Mouse (Mus musculus): Measurements from ENCODE around the gene Orm1. TPM values are rescaled to one million over a fixed set of nuclear protein-coding genes. Genes with fewer than 3 reads are reported as not detected.
A peak's percentile ranks its signal among the peaks of the same experiment; 100 is the strongest.
"Not testable (repeated sequence)": the region's sequence is repeated elsewhere in the genome, so short reads cannot be mapped to it uniquely, and the experiment has no call there.

Orm1 gene
- polyA plus RNA-seq, 1 experiment from 2014 or later: 0.23 TPM

GRCm38 (mm10) chr4:63311426-63311825, 32.9 kb upstream of the Orm1 start:
- Histone ChIP-seq H3K4me3 (replicated peaks; ENCODE audit: low read length) (no peak overlapping the region), H3K4me2 (ENCODE audit: low read depth, low read length) (no peak overlapping the region), H3K4me1 (ENCODE audit: control insufficient read depth, insufficient read depth, low read length) (peaks cover 6% of the 10 kb centered on the region; the same call in 1 of the 2 replicates), H3K9me3 (replicated peaks; ENCODE audit: control insufficient read depth, low read length) (no peaks in the 10 kb centered on the region), H3K27ac (ENCODE audit: low read length) (no peak overlapping the region), H3K27me3 (ENCODE audit: control insufficient read depth, insufficient read depth, low read length) (no peaks in the 10 kb centered on the region), H3K9ac (ENCODE audit: low read length) (no peak overlapping the region), H3K36me3 (ENCODE audit: control insufficient read depth, insufficient read depth, low read length) (0 out of 2 replicates have a peak, but pooled peaks cover 5% of the 10 kb centered on the region)
- WGBS: 91% methylated on average over 7 of the region's 7 CpGs
- ATAC-seq (ENCODE audit: insufficient read depth, low FRiP score): no peak

GRCm38 (mm10) chr4:63314063-63314462, 30.3 kb upstream of the Orm1 start:
- H3K4me3 ChIP-seq (replicated peaks; ENCODE audit: low read length): no peak overlapping the region
- 0 out of 2 replicates have a peak, but pooled peaks cover 3% of the 10 kb centered on the region for H3K36me3 ChIP-seq (ENCODE audit: control insufficient read depth, insufficient read depth, low read length)
- WGBS: 72% methylated on average over 5 of the region's 5 CpGs
- H3K9me3 ChIP-seq (replicated peaks; ENCODE audit: control insufficient read depth, low read length): no peaks in the 10 kb centered on the region
- H3K4me2 ChIP-seq (ENCODE audit: low read depth, low read length): no peak overlapping the region
- no peak for ATAC-seq (ENCODE audit: insufficient read depth, low FRiP score)
- H3K27me3 ChIP-seq (ENCODE audit: control insufficient read depth, insufficient read depth, low read length): no peaks in the 10 kb centered on the region
- H3K9ac ChIP-seq (ENCODE audit: low read length): no peak overlapping the region
- no peak overlapping the region for H3K27ac ChIP-seq (ENCODE audit: low read length)
- H3K4me1 ChIP-seq (ENCODE audit: control insufficient read depth, insufficient read depth, low read length): peaks cover 6% of the 10 kb centered on the region; the same call in 1 of the 2 replicates

- no peaks in the 10 kb centered on the region for H3K27me3 ChIP-seq (ENCODE audit: control insufficient read depth, insufficient read depth, low read length)
- no peak overlapping the region for H3K4me3 ChIP-seq (replicated peaks; ENCODE audit: low read length)
- H3K4me2 ChIP-seq (ENCODE audit: low read depth, low read length): no peak overlapping the region
- peaks cover 3% of the 10 kb centered on the region; the same call in 1 of the 2 replicates for H3K36me3 ChIP-seq (ENCODE audit: control insufficient read depth, insufficient read depth, low read length)
- 50% methylated on average over 9 of the region's 9 CpGs for WGBS
- peaks cover 6% of the 10 kb centered on the region; the same call in 1 of the 2 replicates for H3K4me1 ChIP-seq (ENCODE audit: control insufficient read depth, insufficient read depth, low read length)
- H3K9me3 ChIP-seq (replicated peaks; ENCODE audit: control insufficient read depth, low read length): no peaks in the 10 kb centered on the region
- no peak overlapping the region for H3K9ac ChIP-seq (ENCODE audit: low read length)
- ATAC-seq (ENCODE audit: insufficient read depth, low FRiP score): peak; percentile 79
- no peak overlapping the region for H3K27ac ChIP-seq (ENCODE audit: low read length)
These were observed 28.1 kb upstream of the Orm1 start for GRCm38 (mm10) chr4:63316076-63316746.

- H3K27me3 ChIP-seq (ENCODE audit: control insufficient read depth, insufficient read depth, low read length); H3K4me2 ChIP-seq (ENCODE audit: low read depth, low read length); H3K27ac ChIP-seq (ENCODE audit: low read length); H3K4me3 ChIP-seq (replicated peaks; ENCODE audit: low read length); H3K4me1 ChIP-seq (ENCODE audit: control insufficient read depth, insufficient read depth, low read length); H3K9ac ChIP-seq (ENCODE audit: low read length); H3K9me3 ChIP-seq (replicated peaks; ENCODE audit: control insufficient read depth, low read length); ATAC-seq (ENCODE audit: insufficient read depth, low FRiP score): not testable (repeated sequence)
- H3K36me3 ChIP-seq (ENCODE audit: control insufficient read depth, insufficient read depth, low read length): peaks cover 23% of the 10 kb centered on the region
- 19% methylated on average over 3 of the region's 3 CpGs for WGBS
These were observed 24.8 kb upstream of the Orm1 start for GRCm38 (mm10) chr4:63319566-63319965.

GRCm38 (mm10) chr4:63323275-63323815, 21.0 kb upstream of the Orm1 start:
- Histone ChIP-seq H3K27ac (ENCODE audit: low read length) (no peak overlapping the region), H3K4me2 (ENCODE audit: low read depth, low read length) (no peak overlapping the region), H3K9ac (ENCODE audit: low read length) (no peak overlapping the region), H3K4me3 (replicated peaks; ENCODE audit: low read length) (no peak overlapping the region), H3K27me3 (ENCODE audit: control insufficient read depth, insufficient read depth, low read length) (no peaks in the 10 kb centered on the region), H3K9me3 (replicated peaks; ENCODE audit: control insufficient read depth, low read length) (no peaks in the 10 kb centered on the region), H3K4me1 (ENCODE audit: control insufficient read depth, insufficient read depth, low read length) (no peaks in the 10 kb centered on the region), H3K36me3 (ENCODE audit: control insufficient read depth, insufficient read depth, low read length) (peaks cover 29% of the 10 kb centered on the region)
- ATAC-seq (ENCODE audit: insufficient read depth, low FRiP score): no peak
- 78% methylated on average over 8 of the region's 8 CpGs for WGBS

- 87% methylated on average over 4 of the region's 4 CpGs for WGBS
- Histone ChIP-seq H3K27ac (ENCODE audit: low read length) (no peak overlapping the region), H3K4me3 (replicated peaks; ENCODE audit: low read length) (no peak overlapping the region), H3K27me3 (ENCODE audit: control insufficient read depth, insufficient read depth, low read length) (no peaks in the 10 kb centered on the region), H3K4me1 (ENCODE audit: control insufficient read depth, insufficient read depth, low read length) (no peaks in the 10 kb centered on the region), H3K36me3 (ENCODE audit: control insufficient read depth, insufficient read depth, low read length) (0 out of 2 replicates have a peak, but pooled peaks cover 4% of the 10 kb centered on the region), H3K9ac (ENCODE audit: low read length) (no peak overlapping the region), H3K4me2 (ENCODE audit: low read depth, low read length) (no peak overlapping the region), H3K9me3 (replicated peaks; ENCODE audit: control insufficient read depth, low read length) (no peaks in the 10 kb centered on the region)
- ATAC-seq (ENCODE audit: insufficient read depth, low FRiP score): peak; percentile 56; the same call in 1 of the 2 replicates
These were observed 11.0 kb upstream of the Orm1 start for GRCm38 (mm10) chr4:63333403-63333802.

- no peaks in the 10 kb centered on the region for H3K27me3 ChIP-seq (ENCODE audit: control insufficient read depth, insufficient read depth, low read length)
- no peak overlapping the region for H3K4me2 ChIP-seq (ENCODE audit: low read depth, low read length)
- no peak overlapping the region for H3K9ac ChIP-seq (ENCODE audit: low read length)
- no peaks in the 10 kb centered on the region for H3K9me3 ChIP-seq (replicated peaks; ENCODE audit: control insufficient read depth, low read length)
- no peaks in the 10 kb centered on the region for H3K36me3 ChIP-seq (ENCODE audit: control insufficient read depth, insufficient read depth, low read length)
- ATAC-seq (ENCODE audit: insufficient read depth, low FRiP score): no peak
- WGBS: 60% methylated on average over 3 of the region's 3 CpGs
- H3K4me3 ChIP-seq (replicated peaks; ENCODE audit: low read length): no peak overlapping the region
- no peak overlapping the region for H3K27ac ChIP-seq (ENCODE audit: low read length)
- H3K4me1 ChIP-seq (ENCODE audit: control insufficient read depth, insufficient read depth, low read length): no peaks in the 10 kb centered on the region
These were observed 5.8 kb upstream of the Orm1 start for GRCm38 (mm10) chr4:63338414-63339076.

GRCm38 (mm10) chr4:63342491-63342890, 1.9 kb upstream of the Orm1 start:
- no peak overlapping the region for H3K27ac ChIP-seq (ENCODE audit: low read length)
- no peak overlapping the region for H3K4me2 ChIP-seq (ENCODE audit: low read depth, low read length)
- H3K9ac ChIP-seq (ENCODE audit: low read length): no peak overlapping the region
- H3K4me1 ChIP-seq (ENCODE audit: control insufficient read depth, insufficient read depth, low read length): 0 out of 2 replicates have a peak, but pooled peaks cover 7% of the 10 kb centered on the region
- no peaks in the 10 kb centered on the region for H3K27me3 ChIP-seq (ENCODE audit: control insufficient read depth, insufficient read depth, low read length)
- no peaks in the 10 kb centered on the region for H3K9me3 ChIP-seq (replicated peaks; ENCODE audit: control insufficient read depth, low read length)
- H3K4me3 ChIP-seq (replicated peaks; ENCODE audit: low read length): no peak overlapping the region
- no peaks in the 10 kb centered on the region for H3K36me3 ChIP-seq (ENCODE audit: control insufficient read depth, insufficient read depth, low read length)
- WGBS: 52% methylated on average over 4 of the region's 4 CpGs
- no peak for ATAC-seq (ENCODE audit: insufficient read depth, low FRiP score)

GRCm38 (mm10) chr4:63343608-63344007, 752 bp upstream of the Orm1 start:
- no peaks in the 10 kb centered on the region for H3K36me3 ChIP-seq (ENCODE audit: control insufficient read depth, insufficient read depth, low read length)
- 0 out of 2 replicates have a peak, but pooled peaks cover 7% of the 10 kb centered on the region for H3K4me1 ChIP-seq (ENCODE audit: control insufficient read depth, insufficient read depth, low read length)
- no peaks in the 10 kb centered on the region for H3K27me3 ChIP-seq (ENCODE audit: control insufficient read depth, insufficient read depth, low read length)
- 49% methylated on average over 3 of the region's 3 CpGs for WGBS
- no peaks in the 10 kb centered on the region for H3K9me3 ChIP-seq (replicated peaks; ENCODE audit: control insufficient read depth, low read length)
- no peak overlapping the region for H3K9ac ChIP-seq (ENCODE audit: low read length)
- peak overlapping the region; percentile 19; the same call in 1 of the 2 replicates for H3K27ac ChIP-seq (ENCODE audit: low read length)
- no peak overlapping the region for H3K4me2 ChIP-seq (ENCODE audit: low read depth, low read length)
- no peak for ATAC-seq (ENCODE audit: insufficient read depth, low FRiP score)
- H3K4me3 ChIP-seq (replicated peaks; ENCODE audit: low read length): no peak overlapping the region
